Mouse (Mus musculus) activated CD4-positive, CD25-positive, alpha-beta regulatory T cell (primary cell): ENCODE results near the gene Sptlc2. TPM values are rescaled to one million over a fixed set of nuclear protein-coding genes. Genes with fewer than 3 reads are reported as not detected.

Experiments
- polyA plus RNA-seq, 2 experiments: library from polyadenylated mRNA; unstranded; fragments of 100-300 nt; shearing (Covaris generic); gene quantifications; one replicate each; pipeline ENCODE4 v1.2.1; 2017

Gene Sptlc2
- 100 to 1,000 TPM; 172 to 179 TPM for polyA plus RNA-seq

GRCm38 (mm10) chr12:87388122-87388774 lies at the start of gene Sptlc2:
TSS of gene Sptlc2 (minus strand) at chr12:87388355.

DNA sequence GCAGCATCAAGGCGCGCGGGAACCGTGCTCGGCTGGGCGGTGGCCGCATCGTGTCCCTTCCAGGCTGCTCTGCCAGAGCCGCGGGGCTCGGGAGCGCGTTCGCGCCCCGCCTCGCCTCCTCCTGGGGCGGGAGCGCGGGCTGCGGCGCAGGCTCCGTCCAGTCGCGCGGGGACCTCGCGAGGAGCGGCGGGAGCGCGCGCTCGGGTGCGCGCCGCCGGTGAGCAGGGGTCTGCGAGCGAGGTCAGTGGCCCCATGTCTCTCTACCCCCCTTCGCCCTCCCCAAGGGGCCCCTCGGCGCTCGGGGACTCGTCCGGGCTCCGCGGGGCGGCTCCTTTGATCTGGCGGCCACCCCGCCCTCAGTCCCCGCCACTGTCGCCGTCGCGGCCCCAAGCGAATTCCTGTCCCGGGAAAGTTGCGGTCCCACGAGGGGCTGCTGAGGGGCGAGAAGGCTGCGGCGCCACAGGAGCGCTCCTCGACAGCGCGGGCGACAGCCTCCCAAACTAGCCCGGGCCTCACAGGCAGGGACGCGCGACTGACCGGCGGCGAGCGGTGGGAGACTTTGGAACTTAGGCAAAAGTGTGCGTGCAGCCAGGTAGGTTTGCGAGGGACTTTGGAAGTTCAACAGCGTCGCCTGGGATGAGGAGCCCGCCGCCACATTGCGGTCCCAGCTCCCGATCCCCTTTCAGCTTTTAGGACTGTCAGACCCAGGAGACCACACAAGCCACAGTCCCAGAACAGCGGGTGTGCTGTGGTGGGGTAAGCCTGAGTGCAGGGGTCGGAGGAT lies 88.3 kb downstream of the Sptlc2 start, which contains the start of gene Ism2:
Gene Ism2, minus strand, starts transcription at position 49 of the 784 bp plus-strand sequence.

DNA sequence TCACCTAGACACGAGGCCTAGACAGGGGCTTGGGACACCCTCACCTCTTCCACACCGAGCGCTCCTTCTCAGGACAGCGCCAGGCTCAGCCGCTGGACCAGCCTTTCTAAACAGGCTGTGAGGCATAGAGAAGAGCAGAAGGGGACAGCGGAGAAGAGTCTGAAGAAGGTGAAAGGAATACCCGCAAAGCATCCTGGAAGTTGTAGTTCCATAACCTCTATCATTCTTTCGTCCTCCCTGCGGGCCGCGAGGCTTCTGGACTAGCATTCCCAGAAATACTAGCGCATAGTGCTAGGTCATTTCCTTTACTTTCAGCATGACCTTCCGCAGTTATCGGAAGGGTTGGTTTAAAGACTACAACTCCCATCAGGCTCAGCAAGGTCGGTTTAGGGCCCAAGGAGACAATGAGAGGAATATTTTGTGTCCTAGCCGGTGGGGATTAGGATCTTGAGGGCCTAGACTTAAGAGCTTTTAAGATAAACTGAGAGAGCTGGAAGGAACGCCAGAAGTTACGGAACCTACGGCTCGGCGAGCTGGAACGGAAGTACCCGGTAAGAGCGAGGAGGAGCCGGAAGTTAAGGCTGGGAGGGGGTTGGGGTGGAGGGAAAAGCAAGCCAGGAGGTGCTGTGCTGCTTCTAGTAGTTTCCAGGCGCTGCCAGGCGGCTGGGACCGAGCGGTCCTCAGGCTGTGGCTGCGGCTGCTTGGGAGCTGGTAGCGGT lies 121.9 kb downstream of the Sptlc2 start, which contains the start of the genes Vipas39 and Ahsa1:
Gene Vipas39, minus strand, starts transcription at position 149 of the 719 bp plus-strand sequence.
Gene Ahsa1, plus strand, starts transcription at position 372 of the 719 bp plus-strand sequence.

Other genes starting within 250 kb of the Sptlc2 start
- 1 to 10 TPM; 8.3 to 9.4 TPM for gene Gstz1, start 241.2 kb downstream of the Sptlc2 start, polyA plus RNA-seq
- gene Pomt2, start 240.4 kb downstream of the Sptlc2 start, polyA plus RNA-seq: 1 to 10 TPM; 2.0 to 2.8 TPM
- 1 to 10 TPM; 2.6 to 3.8 TPM for gene Samd15, start 188.6 kb downstream of the Sptlc2 start, polyA plus RNA-seq
- gene Tmed8, start 187.9 kb downstream of the Sptlc2 start, polyA plus RNA-seq: 1 to 10 TPM; 3.6 to 7.5 TPM
- gene Noxred1, start 149.6 kb downstream of the Sptlc2 start, polyA plus RNA-seq: 1 to 10 TPM in 1 of 2 experiments, under 1 TPM in 1; 0.81 to 1.2 TPM
- gene Vipas39, start 122.1 kb downstream of the Sptlc2 start, polyA plus RNA-seq: 10 to 100 TPM; 33.9 to 35.7 TPM
- gene Ahsa1, start 121.9 kb downstream of the Sptlc2 start, polyA plus RNA-seq: 100 to 1,000 TPM; 159 to 164 TPM
- not detected for gene Ism2, start 88.7 kb downstream of the Sptlc2 start, polyA plus RNA-seq
- 10 to 100 TPM; 80.8 to 85.1 TPM for gene Slirp, start 55.5 kb upstream of the Sptlc2 start, polyA plus RNA-seq
- 10 to 100 TPM; 58.9 to 80.6 TPM for gene Alkbh1, start 55.7 kb upstream of the Sptlc2 start, polyA plus RNA-seq
- gene Snw1, start 83.9 kb upstream of the Sptlc2 start, polyA plus RNA-seq: 100 to 1,000 TPM; 186 to 207 TPM
- under 1 TPM in 1 of 2 experiments, not detected in 1; 0.47 TPM for gene Gm5788, start 106.4 kb upstream of the Sptlc2 start, polyA plus RNA-seq
- gene Gm8300, start 126.0 kb upstream of the Sptlc2 start, polyA plus RNA-seq: not detected
- not detected for gene Oog1, start 214.3 kb upstream of the Sptlc2 start, polyA plus RNA-seq
- gene Gm4027, start 230.5 kb upstream of the Sptlc2 start, polyA plus RNA-seq: under 1 TPM in 1 of 2 experiments, not detected in 1; 0.32 TPM